8 mouse cellular contexts compared by ENCODE assay signal in the genomic region with DNA sequence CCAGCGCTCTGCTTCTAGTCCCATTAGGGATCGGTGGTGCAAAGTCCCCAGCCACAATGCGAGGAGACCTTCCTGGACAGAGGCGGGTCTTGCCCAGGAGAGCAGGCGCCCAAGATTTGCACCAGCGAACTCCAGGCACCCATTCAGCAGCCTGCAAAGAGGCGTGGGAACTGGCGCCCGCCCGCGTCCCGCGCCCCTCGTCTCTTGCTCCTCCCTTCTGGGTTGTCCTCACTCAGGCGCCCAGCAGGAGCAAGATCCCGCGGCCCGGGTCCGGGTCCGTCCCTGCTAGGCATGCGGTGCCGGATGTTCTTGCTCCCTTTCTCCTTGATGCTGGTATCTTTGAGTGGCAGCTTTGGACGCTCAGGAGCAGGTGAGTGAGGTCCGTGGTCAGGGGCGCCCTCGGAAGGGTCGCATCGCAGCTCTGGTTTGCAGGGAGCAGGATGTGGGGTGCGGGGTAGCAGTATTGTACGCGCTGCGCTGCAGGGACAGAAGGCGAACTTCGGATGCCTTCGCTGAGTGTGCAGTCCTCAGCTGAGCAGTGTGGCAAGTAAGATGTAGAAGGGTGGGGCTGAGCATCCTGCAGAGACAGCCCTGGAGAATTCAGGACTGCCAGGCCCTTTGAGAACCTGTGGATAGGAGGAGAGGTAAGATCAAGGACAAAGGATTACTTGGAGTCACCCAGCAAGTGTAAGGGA. TPM values are rescaled to one million over a fixed set of nuclear protein-coding genes. Genes with fewer than 3 reads are reported as not detected.
A peak's percentile ranks its signal among the peaks of the same experiment; 100 is the strongest.
DNase-seq lines count a peak whose midpoint lies in the region; ATAC-seq and TF ChIP-seq lines count a peak whose summit lies in the region.

Gene Gm19410 (plus strand): TSS at position 292 of the 695 bp plus-strand sequence.

- no peak for DNase-seq in lung, adult 2 months
- peak; percentile 45 for DNase-seq in embryo, embryonic 9.5 days (ENCODE audit: extremely low spot score)
- DNase-seq in heart, postnatal 14 days = peak; percentile 4 to 16
- peak; percentile 29 to 53 for DNase-seq in left cerebral cortex, adult 2 months (ENCODE audit: extremely low spot score in 1 of 2, low spot score in 2 of 2)
- DNase-seq in midbrain, embryonic 14.5 days = peak; percentile 41
- DNase-seq in testis, postnatal 14 days (ENCODE audit: low spot score) = peak; percentile 4
- no peak for DNase-seq in urinary bladder, postnatal 36 days (ENCODE audit: low spot score in 2 of 2)

- H3K4me2 ChIP-seq in lung, embryonic 16.5 days (ENCODE audit: low read depth, low read length) = peak within 1 kb of the TSS; percentile 87
- peak within 1 kb of the TSS; percentile 92 for H3K4me2 ChIP-seq in midbrain, embryonic 14.5 days (ENCODE audit: low read length)

- H3K9me3 ChIP-seq in lung, embryonic 16.5 days (ENCODE audit: control insufficient read depth, low read length) = no peaks in the 10 kb centered on the region
- no peaks in the 10 kb centered on the region for H3K9me3 ChIP-seq in midbrain, embryonic 14.5 days (ENCODE audit: control insufficient read depth, low read length)

- peak within 1 kb of the TSS; percentile 55 for H3K9ac ChIP-seq in lung, embryonic 16.5 days (ENCODE audit: low read length)
- peak within 1 kb of the TSS; percentile 46; the same call in 1 of the 2 replicates for H3K9ac ChIP-seq in midbrain, embryonic 14.5 days (replicated peaks; ENCODE audit: low read length)

- whole genome bisulfite sequencing in lung, embryonic 16.5 days = 1% methylated on average over 35 of the region's 35 CpGs
- WGBS in lung, adult 2 months = 1% methylated on average over 35 of the region's 35 CpGs
- WGBS in midbrain, embryonic 14.5 days = under 1% methylated on average over 35 of the region's 35 CpGs

- H3K27ac ChIP-seq in lung, embryonic 16.5 days (ENCODE audit: low read length) = no peak within 1 kb of the TSS
- H3K27ac ChIP-seq in left cerebral cortex, adult 2 months = peak within 1 kb of the TSS; percentile 77
- no peak within 1 kb of the TSS for H3K27ac ChIP-seq in midbrain, embryonic 14.5 days (replicated peaks; ENCODE audit: low read depth, low read length)

- TF ChIP-seq POLR2A in lung, adult 2 months (IDR thresholded peaks at IDR 0.05; ENCODE audit: borderline replicate concordance, extremely low read depth, low read depth, low read length) = no peak

- peak within 1 kb of the TSS; percentile 47 for H3K4me3 ChIP-seq in lung, embryonic 16.5 days (ENCODE audit: low read length)
- H3K4me3 ChIP-seq in lung, adult 2 months (replicated peaks; ENCODE audit: extremely low read depth, low read depth, low read length) = no peak within 1 kb of the TSS
- H3K4me3 ChIP-seq in left cerebral cortex, adult 2 months = peak within 1 kb of the TSS; percentile 58
- peak within 1 kb of the TSS; percentile 44 for H3K4me3 ChIP-seq in midbrain, embryonic 14.5 days (replicated peaks; ENCODE audit: low read depth, low read length)

- ATAC-seq in lung, embryonic 16.5 days (ENCODE audit: low read depth) = peak; percentile 54
- ATAC-seq in midbrain, embryonic 14.5 days (ENCODE audit: low FRiP score, low TSS enrichment) = peak; percentile 34; the same call in 1 of the 2 replicates

- peaks cover 18% of the 10 kb centered on the region for H3K27me3 ChIP-seq in lung, embryonic 16.5 days (ENCODE audit: control insufficient read depth, insufficient read depth, low read depth, low read length)
- peaks cover 12% of the 10 kb centered on the region; the same call in 1 of the 2 replicates for H3K27me3 ChIP-seq in midbrain, embryonic 14.5 days (ENCODE audit: control insufficient read depth, insufficient read depth, low read length)

- H3K36me3 ChIP-seq in lung, embryonic 16.5 days (ENCODE audit: control insufficient read depth, insufficient read depth, low read length) = no peaks in the 10 kb centered on the region
- H3K36me3 ChIP-seq in midbrain, embryonic 14.5 days (ENCODE audit: control insufficient read depth, insufficient read depth, low read length) = no peaks in the 10 kb centered on the region

- H3K4me1 ChIP-seq in lung, embryonic 16.5 days (replicated peaks; ENCODE audit: control insufficient read depth, insufficient read depth, low read length) = peaks cover 5% of the 10 kb centered on the region; the same call in 1 of the 2 replicates
- 0 out of 2 replicates have a peak, but pooled peaks cover 2% of the 10 kb centered on the region for H3K4me1 ChIP-seq in lung, adult 2 months (ENCODE audit: control insufficient read depth, insufficient read depth, low read length)
- H3K4me1 ChIP-seq in midbrain, embryonic 14.5 days (ENCODE audit: control insufficient read depth, insufficient read depth, low read length) = peaks cover 12% of the 10 kb centered on the region; the same call in 1 of the 2 replicates

- TF ChIP-seq CTCF in lung, adult 2 months (IDR thresholded peaks at IDR 0.05; ENCODE audit: insufficient read depth, low read length) = no peak
- no peak for TF ChIP-seq CTCF in left cerebral cortex, adult 2 months (IDR thresholded peaks at IDR 0.05)

- intact Hi-C loops in heart, postnatal 14 days (cut with DNase I) = no loop called here
- intact Hi-C loops in left cerebral cortex, adult 2 months (cut with DNase I) = no loop called here

RNA-seq across cellular contexts. Expression of gene Gm19410, which starts in this region (rescaled TPM):
- 0.03 and 0.04 TPM in 2 replicates for polyA plus RNA-seq in lung, embryonic 16.5 days (2015; fragmentation: Nextera tagmentation; extraction: Ambion mirVana)
- not detected in 2 replicates for polyA plus RNA-seq in lung, adult 2 months (2012; rRNA removed)
- under 1 TPM; 0.46 to 0.55 TPM for total RNA-seq in heart, postnatal 14 days (2021)
- 10 to 100 TPM; 22.8 to 26.4 TPM for total RNA-seq in left cerebral cortex, adult 2 months (2021)
- 0.20 and 0.28 TPM in 2 replicates for polyA plus RNA-seq in midbrain, embryonic 14.5 days (2014; fragmentation: Nextera tagmentation; extraction: Ambion mirVana)

Comparison
In these comparisons a context has a peak if more than half of its experiments do, and no peak if none do; other contexts are left out.
1. RNA of gene Gm19410 (total RNA-seq): 22.8 to 26.4 TPM in left cerebral cortex, adult 2 months; 0.46 to 0.55 TPM in heart, postnatal 14 days; every median in the first group is over 10 times any median in the second.
2. Peak in ATAC-seq, H3K4me3 ChIP-seq, H3K9ac ChIP-seq and H3K4me2 ChIP-seq in lung, embryonic 16.5 days; RNA of the gene not detected or under 1 TPM.
3. Peak in DNase-seq in heart, postnatal 14 days; RNA of the gene not detected or under 1 TPM.
4. Peak in DNase-seq, ATAC-seq, H3K4me3 ChIP-seq, H3K9ac ChIP-seq and H3K4me2 ChIP-seq in midbrain, embryonic 14.5 days; RNA of the gene not detected or under 1 TPM.
5. DNase-seq: peak in embryo, embryonic 9.5 days (single experiment), left cerebral cortex, adult 2 months (2 of 2) and testis, postnatal 14 days (single experiment); none in lung, adult 2 months (single experiment) and urinary bladder, postnatal 36 days (0 of 2).